Mouse (Mus musculus): ENCODE results near the gene Cacfd1. TPM values are rescaled to one million over a fixed set of nuclear protein-coding genes. Genes with fewer than 3 reads are reported as not detected.

The Cacfd1 gene
- polyA plus RNA-seq, 1 experiment from 2014 or later: 56.5 TPM

DNA sequence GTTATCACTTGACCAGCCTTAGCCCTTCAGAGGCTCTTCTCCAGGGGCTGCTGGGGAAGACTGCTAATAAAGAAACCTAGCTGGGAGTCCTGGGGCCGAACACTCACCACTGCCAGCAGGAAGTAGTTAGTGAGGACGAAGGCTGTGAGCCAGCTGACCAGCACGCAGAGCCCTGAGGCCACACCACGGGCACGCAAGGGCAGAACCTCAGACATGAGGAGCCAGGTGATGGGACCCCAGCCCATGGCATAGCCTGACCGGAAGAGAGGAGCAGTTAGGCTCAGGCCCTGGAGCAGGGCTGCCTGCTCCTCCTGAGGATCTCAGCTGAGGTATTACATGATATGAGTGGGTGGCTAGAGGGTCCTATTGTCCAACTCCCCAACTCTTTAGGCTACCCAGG lies 12.9 kb downstream of the Cacfd1 start:
- Histone ChIP-seq H3K4me1 (ENCODE audit: control insufficient read depth, insufficient read depth, low read length) (no peaks in the 10 kb centered on the region), H3K9me3 (ENCODE audit: control insufficient read depth, low read length) (no peaks in the 10 kb centered on the region)
- WGBS: 74% methylated on average over 6 of the region's 6 CpGs

DNA sequence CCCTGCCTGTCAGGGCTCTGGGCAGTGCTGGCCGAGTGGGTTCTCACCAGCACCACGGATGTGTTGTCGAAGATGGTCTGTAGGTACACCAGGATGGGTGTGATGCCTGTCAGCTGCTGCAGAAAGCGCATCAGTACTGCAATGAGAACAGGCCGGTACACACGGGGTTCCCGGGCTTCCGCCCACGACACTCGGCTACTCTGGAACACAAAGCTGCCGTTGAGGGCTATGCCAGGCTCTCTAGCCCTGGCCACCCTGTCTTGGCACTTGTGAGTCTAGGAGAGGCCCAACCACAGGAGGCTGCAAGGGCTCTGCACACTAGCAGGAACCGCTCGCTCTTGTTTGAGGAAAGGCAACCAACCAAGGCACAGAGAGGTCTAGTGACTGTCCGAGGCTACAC lies 14.4 kb downstream of the Cacfd1 start:
- WGBS: 85% methylated on average over 14 of the region's 14 CpGs
- Histone ChIP-seq H3K27ac (ENCODE audit: low read depth, low read length) (no peak overlapping the region), H3K27me3 (ENCODE audit: control insufficient read depth, insufficient read depth, low read length) (no peaks in the 10 kb centered on the region), H3K4me1 (ENCODE audit: control insufficient read depth, insufficient read depth, low read length) (peaks cover 4% of the 10 kb centered on the region; the same call in 1 of the 2 replicates), H3K36me3 (ENCODE audit: control insufficient read depth, insufficient read depth, low read length) (peaks cover 8% of the 10 kb centered on the region; the same call in 1 of the 2 replicates), H3K4me3 (ENCODE audit: low read length) (no peak overlapping the region), H3K9ac (ENCODE audit: low read depth, low read length) (no peak overlapping the region), H3K9me3 (ENCODE audit: control insufficient read depth, low read length) (no peaks in the 10 kb centered on the region), H3K4me2 (replicated peaks; ENCODE audit: low read depth, low read length) (no peak overlapping the region)
- ATAC-seq (ENCODE audit: low FRiP score, low TSS enrichment): no peak

More for the DNA sequence above, 12.9 kb downstream of the Cacfd1 start:
- peaks cover 22% of the 10 kb centered on the region for H3K36me3 ChIP-seq (ENCODE audit: control insufficient read depth, insufficient read depth, low read length)
- H3K27ac ChIP-seq (ENCODE audit: low read depth, low read length): no peak overlapping the region
- no peak for ATAC-seq (ENCODE audit: low FRiP score, low TSS enrichment)
- no peak overlapping the region for H3K9ac ChIP-seq (ENCODE audit: low read depth, low read length)
- H3K4me3 ChIP-seq (ENCODE audit: low read length): no peak overlapping the region
- H3K27me3 ChIP-seq (ENCODE audit: control insufficient read depth, insufficient read depth, low read length): no peaks in the 10 kb centered on the region
- no peak overlapping the region for H3K4me2 ChIP-seq (replicated peaks; ENCODE audit: low read depth, low read length)

DNA sequence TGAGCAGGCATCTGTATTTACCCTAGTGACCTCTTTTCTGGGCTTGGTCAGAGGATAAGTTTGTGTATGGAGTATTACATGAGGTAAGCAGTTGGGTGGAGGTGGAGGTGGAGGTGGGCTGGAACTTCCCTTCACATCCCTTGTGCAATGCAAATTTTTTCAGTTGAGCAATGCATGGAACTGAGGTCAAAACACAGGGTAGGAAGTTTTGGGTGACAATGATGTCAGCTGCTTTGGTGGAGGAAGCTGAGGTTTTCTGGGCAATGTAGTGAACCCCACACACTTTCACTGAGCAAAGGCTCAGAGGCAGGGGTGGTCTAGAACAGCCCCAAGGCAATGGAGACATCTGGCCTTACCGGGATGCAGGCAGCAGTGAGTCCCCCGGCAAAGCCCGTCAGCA lies 15.8 kb downstream of the Cacfd1 start:
- H3K4me2 ChIP-seq (replicated peaks; ENCODE audit: low read depth, low read length): no peak overlapping the region
- no peak overlapping the region for H3K4me3 ChIP-seq (ENCODE audit: low read length)
- H3K36me3 ChIP-seq (ENCODE audit: control insufficient read depth, insufficient read depth, low read length): no peaks in the 10 kb centered on the region
- H3K9ac ChIP-seq (ENCODE audit: low read depth, low read length): no peak overlapping the region
- H3K9me3 ChIP-seq (ENCODE audit: control insufficient read depth, low read length): no peaks in the 10 kb centered on the region
- no peak overlapping the region for H3K27ac ChIP-seq (ENCODE audit: low read depth, low read length)
- WGBS: 94% methylated on average over 3 of the region's 3 CpGs
- peaks cover 4% of the 10 kb centered on the region; the same call in 1 of the 2 replicates for H3K4me1 ChIP-seq (ENCODE audit: control insufficient read depth, insufficient read depth, low read length)
- no peaks in the 10 kb centered on the region for H3K27me3 ChIP-seq (ENCODE audit: control insufficient read depth, insufficient read depth, low read length)
- no peak for ATAC-seq (ENCODE audit: low FRiP score, low TSS enrichment)

DNA sequence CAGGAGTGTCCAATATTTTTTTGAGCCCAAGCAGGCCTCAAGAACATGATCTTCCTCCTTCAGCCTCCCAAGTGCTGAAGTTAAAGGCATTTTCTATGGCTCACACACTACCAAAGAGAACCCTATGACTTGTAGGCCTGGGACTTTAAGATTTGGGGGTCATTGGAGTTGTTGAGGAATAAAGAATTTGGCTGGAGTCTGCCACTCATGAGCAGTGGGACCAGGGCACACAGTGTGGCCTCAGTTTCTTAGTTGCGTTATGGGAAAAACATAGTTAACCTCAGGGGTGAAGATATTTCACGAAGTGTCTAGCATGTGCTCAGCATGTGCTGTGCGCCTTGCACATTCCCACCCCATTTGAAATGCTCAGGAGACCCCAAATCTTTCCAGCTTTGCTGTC lies 16.6 kb downstream of the Cacfd1 start:
- Histone ChIP-seq H3K4me2 (replicated peaks; ENCODE audit: low read depth, low read length) (no peak overlapping the region), H3K36me3 (ENCODE audit: control insufficient read depth, insufficient read depth, low read length) (no peaks in the 10 kb centered on the region), H3K4me3 (ENCODE audit: low read length) (no peak overlapping the region), H3K4me1 (ENCODE audit: control insufficient read depth, insufficient read depth, low read length) (peaks cover 4% of the 10 kb centered on the region; the same call in 1 of the 2 replicates), H3K27me3 (ENCODE audit: control insufficient read depth, insufficient read depth, low read length) (no peaks in the 10 kb centered on the region), H3K27ac (ENCODE audit: low read depth, low read length) (no peak overlapping the region), H3K9me3 (ENCODE audit: control insufficient read depth, low read length) (no peaks in the 10 kb centered on the region), H3K9ac (ENCODE audit: low read depth, low read length) (no peak overlapping the region)
- no peak for ATAC-seq (ENCODE audit: low FRiP score, low TSS enrichment)
- 96% methylated on average over 3 of the region's 3 CpGs for WGBS

DNA sequence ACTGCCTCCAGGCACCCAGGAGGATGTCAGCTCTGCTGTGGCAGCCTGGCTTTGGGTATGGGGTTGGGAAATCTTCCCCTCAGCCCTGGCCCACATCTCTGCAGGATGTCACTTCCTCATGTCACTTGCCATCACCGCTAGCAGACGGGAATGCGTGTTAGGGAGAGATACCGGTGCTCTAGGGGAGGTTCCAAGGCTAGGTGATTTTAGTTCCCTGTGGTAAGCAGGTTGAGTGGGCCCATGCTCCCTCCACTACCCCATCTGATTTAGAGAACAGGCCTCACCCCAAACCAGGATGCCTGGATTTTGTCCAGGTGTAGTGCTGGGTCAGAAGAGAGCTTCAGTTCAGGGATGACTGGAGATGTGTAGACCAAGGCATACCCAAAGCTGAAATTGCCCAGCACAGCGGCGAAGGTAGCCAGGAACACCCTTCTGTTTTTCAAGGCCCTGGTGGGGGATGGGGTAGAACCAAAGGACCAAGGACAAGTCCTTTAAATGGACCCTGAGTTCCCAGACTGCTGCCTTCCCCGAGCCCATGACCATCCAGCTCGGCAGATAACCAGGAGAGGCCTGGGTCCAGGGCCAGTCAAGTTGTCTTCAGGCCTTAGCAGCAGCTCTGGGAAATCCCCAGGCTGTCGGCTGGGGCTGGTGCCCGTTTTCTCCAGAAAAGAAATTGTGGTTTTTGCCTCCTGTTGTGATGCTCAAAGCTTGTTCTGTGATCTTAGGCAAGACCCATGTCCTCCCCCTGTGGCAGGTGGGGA lies 17.3 kb downstream of the Cacfd1 start:
- Histone ChIP-seq H3K4me1 (ENCODE audit: control insufficient read depth, insufficient read depth, low read length) (peaks cover 4% of the 10 kb centered on the region; the same call in 1 of the 2 replicates), H3K4me3 (ENCODE audit: low read length) (no peak overlapping the region), H3K27me3 (ENCODE audit: control insufficient read depth, insufficient read depth, low read length) (no peaks in the 10 kb centered on the region), H3K36me3 (ENCODE audit: control insufficient read depth, insufficient read depth, low read length) (no peaks in the 10 kb centered on the region), H3K4me2 (replicated peaks; ENCODE audit: low read depth, low read length) (peak overlapping the region; percentile 37), H3K27ac (ENCODE audit: low read depth, low read length) (no peak overlapping the region), H3K9me3 (ENCODE audit: control insufficient read depth, low read length) (no peaks in the 10 kb centered on the region), H3K9ac (ENCODE audit: low read depth, low read length) (no peak overlapping the region)
- 76% methylated on average over 10 of the region's 10 CpGs for WGBS
- no peak for ATAC-seq (ENCODE audit: low FRiP score, low TSS enrichment)

DNA sequence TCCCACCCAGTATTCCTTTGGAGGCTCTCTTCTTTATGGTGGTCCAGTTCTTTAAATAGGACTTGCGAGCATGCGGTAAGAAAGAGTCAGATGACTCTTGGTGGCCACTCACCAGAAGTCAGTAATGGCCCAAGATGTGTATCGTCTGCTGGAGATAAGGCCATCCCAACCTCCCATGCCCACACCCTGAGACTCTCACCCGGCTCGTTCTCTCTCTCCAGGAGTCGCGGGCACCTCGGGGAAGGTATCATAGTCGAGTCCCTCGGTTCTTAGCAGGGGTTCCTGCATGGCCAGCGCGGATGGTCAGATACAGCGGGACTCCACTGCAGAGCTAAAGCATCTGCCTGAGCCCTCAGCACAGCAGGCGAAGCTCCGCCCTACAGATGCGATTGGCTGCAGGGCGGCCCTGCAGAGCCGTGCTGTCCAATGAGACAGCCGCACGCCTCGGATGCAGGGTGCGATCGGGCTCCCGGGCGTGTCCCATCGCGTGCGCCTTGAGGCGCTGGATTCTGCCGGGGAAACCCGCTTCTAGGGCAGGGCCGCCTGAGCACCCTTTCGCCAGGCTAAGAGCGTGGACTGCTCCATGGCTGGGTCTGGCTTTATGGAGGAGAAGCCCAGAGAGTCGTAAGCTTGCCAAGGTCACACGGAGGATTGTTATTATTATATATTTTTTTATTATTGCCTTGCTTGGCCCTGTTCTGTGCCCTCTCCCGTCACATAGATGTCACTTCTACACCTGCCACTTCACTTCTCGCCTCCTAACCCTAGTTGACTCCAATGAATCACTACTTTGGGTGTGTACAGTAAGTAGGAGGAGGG lies 18.1 kb downstream of the Cacfd1 start, which contains the start of gene Slc2a6:
Gene Slc2a6, minus strand, starts transcription at position 381 of the 819 bp plus-strand sequence.
- H3K9me3 ChIP-seq (ENCODE audit: control insufficient read depth, low read length): no peaks in the 10 kb centered on the region

DNA sequence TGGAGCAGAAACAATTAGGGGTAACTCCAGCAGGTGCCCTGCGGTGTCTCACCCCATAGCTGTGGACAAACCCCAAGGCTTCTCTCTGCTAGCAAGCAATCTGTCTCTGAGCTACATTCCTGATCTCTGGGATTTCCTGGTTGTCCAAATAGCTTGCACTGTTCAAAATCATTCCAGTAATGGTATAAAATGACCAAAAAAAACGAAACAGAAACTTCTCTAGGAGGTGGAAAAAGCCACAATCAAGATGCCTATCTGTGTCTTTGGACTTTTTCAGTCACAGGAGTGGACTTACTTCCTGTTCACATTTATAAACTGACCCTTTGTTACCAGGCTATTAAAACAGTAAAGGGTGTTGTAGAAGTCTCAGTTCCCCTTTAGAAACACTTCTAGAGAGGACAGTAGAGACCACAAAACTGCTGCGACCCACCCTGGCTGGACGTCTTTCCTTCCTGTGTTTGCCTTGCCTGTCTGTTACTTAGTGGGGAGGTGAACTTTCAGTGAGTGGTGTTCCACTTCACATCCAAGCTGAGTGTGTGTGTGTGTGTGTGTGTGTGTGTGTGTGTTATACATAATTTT lies 18.8 kb downstream of the Cacfd1 start:
- Histone ChIP-seq H3K4me1 (ENCODE audit: control insufficient read depth, insufficient read depth, low read length) (peaks cover 4% of the 10 kb centered on the region; the same call in 1 of the 2 replicates), H3K36me3 (ENCODE audit: control insufficient read depth, insufficient read depth, low read length) (no peaks in the 10 kb centered on the region), H3K9me3 (ENCODE audit: control insufficient read depth, low read length) (no peaks in the 10 kb centered on the region), H3K27ac (ENCODE audit: low read depth, low read length) (no peak overlapping the region), H3K4me3 (ENCODE audit: low read length) (no peak overlapping the region), H3K4me2 (replicated peaks; ENCODE audit: low read depth, low read length) (peak overlapping the region; percentile 37), H3K27me3 (ENCODE audit: control insufficient read depth, insufficient read depth, low read length) (no peaks in the 10 kb centered on the region), H3K9ac (ENCODE audit: low read depth, low read length) (no peak overlapping the region)
- ATAC-seq (ENCODE audit: low FRiP score, low TSS enrichment): no peak; the same call in 1 of the 2 replicates
- 55% methylated on average over 4 of the region's 4 CpGs for WGBS

More for the DNA sequence above, 18.1 kb downstream of the Cacfd1 start, which contains the start of gene Slc2a6:
- Histone ChIP-seq H3K4me1 (ENCODE audit: control insufficient read depth, insufficient read depth, low read length) (peaks cover 4% of the 10 kb centered on the region; the same call in 1 of the 2 replicates), H3K27me3 (ENCODE audit: control insufficient read depth, insufficient read depth, low read length) (no peaks in the 10 kb centered on the region), H3K36me3 (ENCODE audit: control insufficient read depth, insufficient read depth, low read length) (no peaks in the 10 kb centered on the region), H3K4me3 (ENCODE audit: low read length) (peak within 1 kb of the TSS; percentile 18; the same call in 1 of the 2 replicates), H3K27ac (ENCODE audit: low read depth, low read length) (no peak within 1 kb of the TSS), H3K4me2 (replicated peaks; ENCODE audit: low read depth, low read length) (peak within 1 kb of the TSS; percentile 37), H3K9ac (ENCODE audit: low read depth, low read length) (0 out of 2 replicates have a peak within 1 kb of the TSS, but pooled peaks have one; percentile 29)
- ATAC-seq (ENCODE audit: low FRiP score, low TSS enrichment): peak; percentile 99
- 3% methylated on average over 38 of the region's 38 CpGs for WGBS

DNA sequence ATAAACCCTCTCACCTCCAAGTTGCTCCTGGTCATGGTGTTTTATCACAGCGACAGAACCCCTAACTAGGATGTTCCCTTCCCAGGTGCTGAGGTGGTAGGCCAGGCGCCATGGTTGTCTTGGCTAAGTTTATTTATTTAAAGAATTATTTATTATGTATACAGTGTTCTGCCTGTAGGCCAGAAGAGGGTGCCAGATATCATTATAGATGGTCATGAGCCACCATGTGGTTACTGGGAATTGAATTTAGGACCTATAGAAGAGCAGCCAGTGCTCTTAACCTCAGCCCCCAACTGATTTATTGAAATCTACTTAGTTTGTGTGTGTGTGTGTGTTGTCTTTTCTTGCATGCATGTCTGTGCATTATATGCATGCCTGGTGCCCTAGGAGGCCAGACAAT lies 22.6 kb downstream of the Cacfd1 start:
- WGBS: 74% methylated on average over 2 of the region's 2 CpGs

More for the DNA sequence above, 22.6 kb downstream of the Cacfd1 start:
- Histone ChIP-seq H3K4me2 (replicated peaks; ENCODE audit: low read depth, low read length) (no peak overlapping the region), H3K9me3 (ENCODE audit: control insufficient read depth, low read length) (no peaks in the 10 kb centered on the region), H3K27ac (ENCODE audit: low read depth, low read length) (no peak overlapping the region), H3K4me3 (ENCODE audit: low read length) (no peak overlapping the region), H3K9ac (ENCODE audit: low read depth, low read length) (no peak overlapping the region), H3K36me3 (ENCODE audit: control insufficient read depth, insufficient read depth, low read length) (no peaks in the 10 kb centered on the region), H3K27me3 (ENCODE audit: control insufficient read depth, insufficient read depth, low read length) (no peaks in the 10 kb centered on the region), H3K4me1 (ENCODE audit: control insufficient read depth, insufficient read depth, low read length) (peaks cover 4% of the 10 kb centered on the region; the same call in 1 of the 2 replicates)
- ATAC-seq (ENCODE audit: low FRiP score, low TSS enrichment): no peak

Measured in kidney, embryonic 14.5 days (tissue).